Mouse (Mus musculus): ENCODE results near the gene Gnao1. TPM values are rescaled to one million over a fixed set of nuclear protein-coding genes. Genes with fewer than 3 reads are reported as not detected.

Gnao1 gene
- polyA plus RNA-seq, 1 experiment from 2014 or later = 0.74 TPM

DNA sequence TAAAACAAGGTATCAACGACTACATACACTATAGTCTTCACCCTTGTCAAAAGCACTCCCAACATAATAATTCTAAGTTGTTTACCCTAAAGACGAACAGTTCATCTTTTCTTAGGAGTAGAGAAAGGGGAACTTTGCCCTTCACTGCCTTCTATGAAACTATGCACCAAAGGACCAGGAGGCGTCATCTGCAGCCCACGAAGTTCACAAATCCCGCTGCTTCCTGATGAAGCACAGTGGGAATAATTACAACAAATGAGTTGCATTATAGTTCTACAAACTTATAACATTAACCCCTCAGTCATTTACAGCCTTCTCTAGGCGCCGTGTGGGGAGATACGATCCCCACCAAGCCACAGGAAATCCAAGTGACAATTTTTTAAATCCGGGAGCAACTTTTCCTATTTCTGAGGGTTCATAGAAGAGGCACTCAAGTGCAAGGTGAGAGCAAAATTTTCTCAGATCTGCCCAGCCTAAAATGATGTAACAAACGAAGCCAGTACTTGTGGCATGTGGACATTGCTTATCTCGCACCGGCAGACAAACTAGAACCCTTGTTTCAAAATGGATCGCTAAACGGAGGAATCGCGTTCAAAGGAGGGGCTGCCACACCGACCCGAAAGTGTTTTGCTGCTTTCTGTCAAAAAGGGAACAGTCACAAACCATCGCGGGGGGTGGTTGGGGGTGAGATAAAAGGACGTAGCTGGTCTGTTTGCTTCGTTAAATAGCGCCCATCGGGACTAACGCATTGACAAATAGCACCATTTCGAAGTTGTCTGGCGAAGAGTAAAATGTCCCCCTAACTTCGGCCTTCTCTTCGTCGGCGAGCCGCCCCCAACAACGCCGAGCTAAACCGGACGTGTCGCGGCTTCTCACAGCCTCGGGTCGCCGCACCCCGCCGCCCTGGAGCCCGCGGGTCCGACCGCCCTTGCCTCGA is 201.6 kb downstream of the Gnao1 start:
- Histone ChIP-seq H3K36me3 (replicated peaks) (peaks cover 17% of the 10 kb centered on the region), H3K27ac (replicated peaks) (peak overlapping the region; percentile 97), H3K4me2 (peak overlapping the region; percentile 98), H3K4me3 (replicated peaks) (peak overlapping the region; percentile 88), H3K4me1 (replicated peaks) (peaks cover 52% of the 10 kb centered on the region), H3K9me3 (replicated peaks) (no peaks in the 10 kb centered on the region), H3K9ac (peak overlapping the region; percentile 98), H3K27me3 (no peaks in the 10 kb centered on the region)
- under 1% methylated on average over 48 of the region's 48 CpGs for WGBS (ENCODE audit: insufficient replicate concordance)
- peak; percentile 13; the same call in 1 of the 2 replicates for ATAC-seq (ENCODE audit: insufficient read depth)

DNA sequence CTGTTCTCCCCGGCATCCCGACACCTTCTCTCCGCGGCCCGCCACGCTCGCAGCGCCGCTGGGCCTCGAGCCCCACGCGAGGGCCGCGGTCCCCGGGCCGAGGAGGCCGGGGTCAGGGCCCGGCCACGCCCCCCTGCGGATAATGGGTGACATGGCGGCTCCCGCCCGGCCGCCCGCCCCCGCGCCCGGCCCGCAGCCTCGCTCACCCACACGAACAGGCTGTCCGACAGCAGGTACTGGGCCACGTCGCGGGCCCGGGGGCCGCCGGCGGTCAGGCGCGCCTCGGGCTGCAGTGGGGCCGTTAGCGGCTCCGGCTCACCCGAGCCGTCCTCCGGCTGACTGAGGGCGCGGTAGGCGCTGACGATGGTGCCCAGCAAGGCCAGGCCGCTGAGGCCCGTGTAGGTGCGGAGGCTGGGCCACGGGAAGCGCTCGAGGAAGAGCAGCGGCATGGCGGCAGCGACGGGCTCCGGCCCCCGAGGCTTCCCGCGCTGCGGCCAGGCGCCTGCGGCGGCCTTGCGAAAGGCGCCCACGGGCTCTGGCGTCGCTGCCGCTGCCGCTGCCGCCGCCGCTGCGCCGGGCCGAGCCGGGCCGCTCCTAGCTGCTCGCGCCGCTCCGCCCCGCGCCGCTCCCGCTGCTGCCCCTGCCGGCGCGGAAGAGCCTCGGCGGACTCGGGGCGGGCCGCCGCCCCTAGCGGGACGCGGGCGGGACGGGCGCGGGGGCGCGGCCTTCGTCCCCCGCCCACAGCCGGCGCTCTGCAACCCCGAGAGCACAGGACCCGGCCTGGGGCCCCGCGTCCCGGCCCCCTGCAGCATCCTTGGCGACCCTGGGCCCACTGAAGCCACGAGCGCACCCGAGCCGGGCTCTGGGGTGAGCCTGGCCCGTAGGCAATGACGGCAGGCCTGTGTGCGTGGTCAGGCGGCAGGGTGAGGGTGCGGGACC is 202.5 kb downstream of the Gnao1 start, which contains the start of gene Amfr:
Gene Amfr, minus strand, starts transcription at position 830 of the 939 bp plus-strand sequence.
- H3K4me1 ChIP-seq (replicated peaks) = peaks cover 52% of the 10 kb centered on the region
- no peaks in the 10 kb centered on the region for H3K9me3 ChIP-seq (replicated peaks)
- H3K9ac ChIP-seq = peak within 1 kb of the TSS; percentile 98
- peak; percentile 94 for ATAC-seq (ENCODE audit: insufficient read depth)
- WGBS (ENCODE audit: insufficient replicate concordance) = under 1% methylated on average over 117 of the region's 130 CpGs
- H3K27ac ChIP-seq (replicated peaks) = peak within 1 kb of the TSS; percentile 97
- H3K4me3 ChIP-seq (replicated peaks) = peak within 1 kb of the TSS; percentile 88
- peaks cover 14% of the 10 kb centered on the region for H3K36me3 ChIP-seq (replicated peaks)
- H3K27me3 ChIP-seq = no peaks in the 10 kb centered on the region
- peak within 1 kb of the TSS; percentile 98 for H3K4me2 ChIP-seq

DNA sequence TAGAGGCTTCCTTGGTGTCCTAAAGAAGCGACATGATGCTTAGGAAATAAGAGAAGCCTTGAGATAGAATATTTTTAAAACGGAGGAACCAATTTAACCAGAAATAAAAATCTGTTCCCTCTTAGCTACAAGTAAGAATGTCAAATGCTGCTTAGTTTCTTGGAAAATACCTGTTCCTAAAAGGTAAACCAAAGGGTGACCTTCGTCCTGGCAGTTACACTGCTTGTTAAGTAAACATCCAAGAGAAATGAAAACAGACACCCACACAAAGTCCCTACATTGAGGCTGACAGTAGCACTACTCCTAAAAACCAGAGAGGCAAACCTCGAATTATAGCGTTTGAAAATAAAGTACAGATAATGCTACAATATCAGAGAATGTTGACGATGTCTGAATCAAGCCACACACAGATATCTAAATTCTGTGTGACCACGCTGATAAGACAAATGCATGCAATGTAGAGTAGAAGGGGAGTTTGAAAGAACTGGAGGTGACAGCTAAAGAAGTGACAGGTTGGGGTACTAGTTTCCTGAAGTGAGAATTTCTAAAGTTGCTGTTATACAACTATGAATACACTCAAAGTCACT is 203.4 kb downstream of the Gnao1 start:
- peak overlapping the region; percentile 88 for H3K4me3 ChIP-seq (replicated peaks)
- no peaks in the 10 kb centered on the region for H3K27me3 ChIP-seq
- H3K4me2 ChIP-seq = peak overlapping the region; percentile 98
- peak overlapping the region; percentile 98 for H3K9ac ChIP-seq
- no peak for ATAC-seq (ENCODE audit: insufficient read depth)
- H3K4me1 ChIP-seq (replicated peaks) = peaks cover 51% of the 10 kb centered on the region
- H3K9me3 ChIP-seq (replicated peaks) = no peaks in the 10 kb centered on the region
- WGBS (ENCODE audit: insufficient replicate concordance) = 10% methylated on average over 7 of the region's 7 CpGs
- H3K36me3 ChIP-seq (replicated peaks) = peaks cover 14% of the 10 kb centered on the region
- H3K27ac ChIP-seq (replicated peaks) = peak overlapping the region; percentile 97

Small RNAs within 50 kb of the gene (microRNA-seq; reads per million reads assigned to microRNA genes)
- gene Gm24159 = not detected

Other genes starting within 250 kb of the Gnao1 start
- 52.2 and 59.4 TPM in 2 replicates for gene Amfr, start 202.9 kb downstream of the Gnao1 start, polyA plus RNA-seq (2015; fragmentation: Nextera tagmentation; extraction: Ambion mirVana)
- gene Nudt21, start 227.1 kb downstream of the Gnao1 start, polyA plus RNA-seq (2015; fragmentation: Nextera tagmentation; extraction: Ambion mirVana) = 70.5 and 74.4 TPM in 2 replicates
- gene Ogfod1, start 227.2 kb downstream of the Gnao1 start, polyA plus RNA-seq (2015; fragmentation: Nextera tagmentation; extraction: Ambion mirVana) = 4.2 and 4.9 TPM in 2 replicates

Data from liver, embryonic 15.5 days (tissue).